Mouse (Mus musculus) mouse embryonic stem cell (cell line): ENCODE data around the gene Pih1d1.
"Not testable (repeated sequence)": the region's sequence is repeated elsewhere in the genome, so short reads cannot be mapped to it uniquely, and the experiment has no call there.

Experiments used
- in situ Hi-C, 2 experiments: fragments of 300-500 bp; cut with MboI; formaldehyde crosslinking; loops; 1 replicate in 1 of 2; 3 replicates in 1 of 2; pipeline ENCODE4 v1.14.3; 2019 to 2020; ENCODE audit warnings: low sequenced_read_pairs in 2 of 2, low pct_unique_long_range_greater_than_20kb in 1 of 2, mixed read lengths in 1 of 2; ENCODE audit not compliant: unreplicated experiment in 1 of 2

Gene Pih1d1

DNA sequence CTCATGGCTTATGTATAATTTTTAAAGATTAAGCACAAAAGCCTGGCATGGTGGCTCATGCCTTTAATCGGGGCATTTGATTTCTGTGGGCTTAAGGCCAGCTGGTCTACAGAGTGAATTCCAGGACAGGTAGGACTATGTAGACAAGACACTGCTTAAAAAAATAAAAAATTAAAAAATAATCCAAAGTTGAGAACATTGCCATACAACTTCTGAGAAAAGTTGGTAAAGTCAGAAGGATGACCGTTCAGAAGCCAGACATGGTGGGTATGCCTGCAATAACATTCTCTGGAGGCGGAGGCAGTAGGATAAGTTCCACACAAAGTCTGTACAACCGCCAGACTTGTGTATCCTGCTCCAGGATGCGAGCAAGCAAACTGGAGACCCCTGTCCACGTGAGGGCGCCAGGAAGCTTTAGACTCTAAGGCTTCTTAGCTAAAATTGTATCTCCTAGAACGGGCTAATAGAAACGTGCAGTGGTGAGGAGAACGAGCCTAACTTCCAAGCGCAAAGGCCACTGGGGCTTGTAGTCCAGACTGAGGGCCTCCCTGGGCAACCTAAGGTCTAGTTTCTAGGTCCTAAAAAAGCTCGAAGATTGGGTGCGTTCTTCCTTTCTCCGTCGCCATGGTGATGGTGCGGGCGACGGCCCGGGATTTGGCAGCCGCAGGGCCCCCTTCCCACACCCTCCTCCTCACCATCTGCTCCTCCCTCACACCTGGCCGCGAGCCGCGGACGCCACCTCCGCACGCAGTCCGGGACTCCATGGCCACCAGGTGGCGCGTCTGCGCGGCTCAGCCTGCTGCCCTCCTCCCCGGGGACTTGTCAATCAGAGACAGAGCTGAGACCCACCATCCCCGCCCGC, 7.7 kb downstream of the Pih1d1 start:
- in situ Hi-C loops: no loop called here

DNA sequence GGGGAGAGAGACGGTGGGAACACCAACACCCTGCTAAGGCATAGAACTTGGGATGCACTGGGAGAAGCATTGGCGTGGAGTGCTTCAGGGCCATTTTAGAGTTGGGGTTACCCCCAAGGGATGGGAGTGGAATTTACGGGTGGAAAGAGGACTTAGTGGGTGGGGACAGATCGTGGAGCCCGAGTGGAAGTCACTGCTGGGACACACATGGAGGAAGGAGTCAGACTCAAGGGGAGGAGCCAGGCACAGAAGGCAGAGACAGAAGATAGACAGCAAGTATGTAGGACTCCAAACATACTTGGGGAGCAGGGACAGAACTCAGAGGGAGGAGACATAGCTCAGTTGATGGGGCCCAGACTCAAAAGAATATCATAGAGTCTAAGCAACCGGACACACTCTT, 8.4 kb downstream of the Pih1d1 start:
- in situ Hi-C loops: no loop called here

- in situ Hi-C loops: no loop called here
Measured at GRCm38 (mm10) chr7:45162996-45163615, 9.0 kb downstream of the Pih1d1 start.

- in situ Hi-C loops: no loop called here
Measured at GRCm38 (mm10) chr7:45163735-45164490, 9.8 kb downstream of the Pih1d1 start, which contains the start of gene Slc17a7. TSS of gene Slc17a7 (plus strand) at chr7:45163949.

GRCm38 (mm10) chr7:45164833-45165232, 10.7 kb downstream of the Pih1d1 start:
- in situ Hi-C loops: no loop called here

DNA sequence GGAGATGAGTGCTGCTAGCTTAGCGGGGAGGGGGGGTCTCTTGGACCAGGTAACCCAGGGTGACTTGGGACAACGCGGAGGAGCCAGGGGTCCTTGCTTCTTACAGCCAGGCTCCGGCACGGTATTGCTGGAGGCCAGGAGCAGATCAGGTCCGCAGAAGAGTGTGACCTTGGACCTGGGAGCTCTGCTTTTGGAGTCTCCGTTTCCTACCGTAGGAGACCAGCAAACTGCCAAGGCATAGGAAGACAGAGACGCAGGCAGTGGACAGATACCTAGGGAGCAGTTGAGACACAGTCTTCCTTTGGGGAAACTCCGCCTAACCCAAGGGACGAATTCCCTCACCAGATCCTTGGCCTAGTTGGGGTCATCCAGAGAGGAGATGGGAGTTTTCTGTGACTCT, 11.6 kb downstream of the Pih1d1 start:
- in situ Hi-C loops: no loop called here

DNA sequence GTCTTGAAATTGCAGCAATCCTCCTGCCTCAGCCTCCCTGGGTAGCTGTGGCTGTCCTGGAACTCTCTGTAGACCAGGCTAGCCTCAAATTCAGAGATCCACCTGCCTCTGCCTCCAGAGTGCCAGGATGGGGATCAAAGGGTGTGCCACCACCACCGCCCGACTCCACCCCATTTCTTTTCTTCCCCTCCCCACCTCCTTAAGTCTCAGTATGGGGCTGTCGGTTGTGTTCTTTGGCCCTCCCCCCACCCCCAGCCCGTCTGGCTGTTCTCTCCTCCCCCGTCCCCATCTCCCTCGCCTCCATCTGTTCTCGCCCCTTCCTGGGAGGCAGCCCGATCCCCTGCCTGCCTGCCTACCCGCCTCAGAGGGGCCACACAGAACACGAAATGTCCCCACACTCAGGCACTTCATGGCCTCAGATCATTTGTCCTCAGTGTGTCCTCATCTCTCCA, 12.9 kb downstream of the Pih1d1 start:
- in situ Hi-C loops: no loop called here

DNA sequence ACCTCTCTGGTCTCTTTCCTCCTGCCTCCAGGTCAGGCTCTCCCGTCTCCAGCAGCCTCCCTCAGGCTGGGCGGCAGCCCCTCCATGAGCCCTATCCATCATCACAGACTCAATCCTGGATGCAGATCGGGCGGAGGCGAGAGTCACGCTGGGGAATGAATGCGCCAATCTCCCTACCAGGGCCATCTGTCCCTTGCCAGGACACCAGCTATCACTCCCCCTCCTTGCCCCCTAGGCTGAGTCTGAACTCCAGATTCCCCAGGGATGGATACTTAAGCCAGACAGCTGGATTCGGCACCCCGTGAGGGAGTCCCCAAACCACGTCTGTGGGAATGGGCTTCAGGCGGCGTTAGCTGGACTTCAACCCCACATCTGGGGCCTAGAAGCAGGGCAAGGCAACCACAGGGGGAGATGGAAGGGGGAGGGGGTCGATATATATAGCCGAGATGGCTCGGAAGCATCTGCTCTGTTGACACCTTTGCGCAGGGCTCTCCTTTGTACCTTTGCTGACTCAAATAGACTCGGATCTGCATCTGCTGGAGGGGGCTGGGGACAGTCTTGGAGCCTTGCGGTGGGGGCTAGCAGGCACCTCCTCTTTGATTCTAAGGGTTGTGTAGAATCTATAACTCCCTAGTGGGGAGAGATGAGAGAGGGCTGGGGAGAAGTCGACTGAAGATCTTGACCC, 13.8 kb downstream of the Pih1d1 start:
- in situ Hi-C loops: no loop called here

DNA sequence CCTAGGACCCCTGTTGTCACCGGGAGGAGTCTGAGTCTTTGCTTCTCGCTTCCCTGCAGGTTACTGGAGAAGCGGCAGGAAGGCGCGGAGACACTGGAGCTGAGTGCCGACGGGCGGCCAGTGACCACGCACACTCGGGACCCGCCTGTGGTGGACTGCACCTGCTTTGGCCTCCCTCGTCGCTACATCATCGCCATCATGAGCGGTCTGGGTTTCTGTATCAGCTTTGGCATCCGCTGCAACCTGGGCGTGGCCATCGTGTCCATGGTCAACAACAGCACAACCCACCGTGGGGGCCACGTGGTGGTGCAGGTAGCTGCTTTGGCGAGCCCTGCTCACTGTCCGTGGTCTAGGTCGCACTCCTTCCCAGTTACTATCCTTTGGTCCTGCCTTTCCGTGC, 14.6 kb downstream of the Pih1d1 start:
- in situ Hi-C loops: no loop called here

- in situ Hi-C loops: no loop called here
Measured at GRCm38 (mm10) chr7:45169495-45169894, 15.4 kb downstream of the Pih1d1 start.

DNA sequence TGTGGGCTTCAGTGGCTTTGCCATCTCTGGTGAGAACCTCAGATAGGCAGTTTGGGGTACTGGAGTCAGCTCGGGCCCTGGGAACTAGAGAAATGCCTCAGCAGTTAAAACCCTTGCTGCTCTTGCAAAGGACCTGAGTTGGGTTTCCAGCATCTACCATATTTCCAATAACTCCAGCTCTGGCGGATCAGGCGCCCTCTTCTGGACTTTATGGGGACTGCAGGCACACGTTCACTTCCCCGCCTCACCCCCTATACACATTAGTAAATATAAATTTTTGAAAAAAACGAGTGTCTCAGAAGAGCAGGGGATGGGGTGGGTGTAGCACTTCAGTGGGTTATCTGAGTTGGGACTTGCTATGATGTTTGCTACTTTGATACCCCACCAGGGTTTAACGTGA, 18.9 kb downstream of the Pih1d1 start:
- in situ Hi-C loops: no loop called here

DNA sequence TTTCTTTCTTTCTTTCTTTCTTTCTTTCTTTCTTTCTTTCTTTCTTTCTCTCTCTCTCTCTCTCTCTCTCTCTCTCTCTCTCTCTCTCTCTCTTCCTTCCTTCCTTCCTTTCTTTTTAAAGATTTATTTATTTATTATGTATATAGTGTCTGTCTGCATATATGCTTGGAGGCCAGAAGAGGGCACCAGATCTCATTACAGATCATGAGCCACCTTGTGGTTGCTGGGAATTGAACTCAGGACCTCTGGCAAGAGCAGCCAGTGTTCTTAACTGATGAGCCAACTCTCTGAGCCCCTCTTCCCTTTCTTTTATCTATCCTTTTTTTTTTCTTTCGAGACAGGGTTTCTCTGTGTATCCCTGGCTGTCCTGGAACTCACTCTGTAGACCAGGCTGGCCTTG, 19.7 kb downstream of the Pih1d1 start:
- in situ Hi-C loops: not testable (repeated sequence)

DNA sequence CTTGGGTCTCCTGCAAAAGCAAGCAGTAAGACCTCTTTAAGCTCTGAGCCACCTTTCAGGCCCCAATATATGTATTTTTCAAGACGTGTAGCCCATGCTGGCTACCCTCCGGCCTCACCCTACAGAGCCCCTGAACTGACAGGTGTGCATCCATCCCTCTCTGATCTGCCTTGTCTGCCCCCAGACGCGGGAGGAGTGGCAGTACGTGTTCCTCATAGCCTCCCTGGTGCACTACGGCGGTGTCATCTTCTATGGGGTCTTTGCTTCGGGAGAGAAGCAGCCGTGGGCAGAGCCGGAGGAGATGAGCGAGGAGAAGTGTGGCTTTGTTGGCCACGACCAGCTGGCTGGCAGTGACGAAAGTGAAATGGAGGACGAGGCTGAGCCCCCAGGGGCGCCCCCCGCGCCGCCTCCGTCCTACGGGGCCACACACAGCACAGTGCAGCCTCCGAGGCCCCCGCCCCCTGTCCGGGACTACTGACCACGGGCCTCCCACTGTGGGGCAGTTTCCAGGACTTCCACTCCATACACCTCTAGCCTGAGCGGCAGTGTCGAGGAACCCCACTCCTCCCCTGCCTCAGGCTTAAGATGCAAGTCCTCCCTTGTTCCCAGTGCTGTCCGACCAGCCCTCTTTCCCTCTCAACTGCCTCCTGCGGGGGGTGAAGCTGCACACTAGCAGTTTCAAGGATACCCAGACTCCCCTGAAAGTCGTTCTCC, 20.6 kb downstream of the Pih1d1 start:
- in situ Hi-C loops: no loop called here

- in situ Hi-C loops: no loop called here
Measured at GRCm38 (mm10) chr7:45175398-45175797, 21.3 kb downstream of the Pih1d1 start.

DNA sequence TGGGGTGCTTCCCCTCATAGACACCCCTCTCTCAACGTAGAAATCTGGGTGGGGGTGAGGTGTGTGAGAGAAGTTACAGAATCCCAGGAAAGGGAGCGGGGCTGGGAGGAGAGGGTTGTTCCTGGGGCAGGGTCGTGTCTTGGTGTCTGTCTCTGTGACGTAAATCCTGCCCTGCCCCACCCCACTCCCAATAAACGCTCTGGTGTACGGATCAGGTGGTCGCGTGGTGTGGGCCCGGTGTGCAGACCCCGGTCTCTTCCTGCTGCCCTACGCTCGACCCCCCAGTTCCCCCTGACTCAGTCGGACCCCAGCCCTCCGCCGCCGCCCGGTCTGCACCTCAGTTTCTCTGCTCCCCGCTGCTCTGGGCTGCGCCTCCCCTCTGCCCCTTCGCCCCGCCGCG, 21.8 kb downstream of the Pih1d1 start:
- in situ Hi-C loops: no loop called here

DNA sequence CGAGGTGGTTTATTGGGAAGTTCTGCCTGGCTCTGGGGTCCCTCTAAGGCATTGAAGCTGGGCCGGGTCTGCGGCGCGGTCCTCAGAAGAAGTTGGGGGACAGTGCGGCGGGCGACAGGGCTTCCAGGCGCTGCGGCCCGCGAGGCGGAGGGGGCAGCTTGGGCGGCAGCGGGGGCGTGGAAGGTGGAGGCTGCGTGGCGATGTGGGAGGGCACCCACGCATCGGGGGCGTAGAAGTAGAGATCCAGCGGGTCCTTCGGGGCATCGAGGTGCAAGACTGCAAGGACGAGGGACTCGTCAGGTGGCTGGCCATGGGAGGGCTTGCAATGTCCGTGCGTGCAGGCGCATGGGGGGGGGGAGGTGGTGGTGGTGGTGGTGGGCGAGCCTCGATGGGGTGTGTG, 22.3 kb downstream of the Pih1d1 start:
- in situ Hi-C loops: no loop called here

DNA sequence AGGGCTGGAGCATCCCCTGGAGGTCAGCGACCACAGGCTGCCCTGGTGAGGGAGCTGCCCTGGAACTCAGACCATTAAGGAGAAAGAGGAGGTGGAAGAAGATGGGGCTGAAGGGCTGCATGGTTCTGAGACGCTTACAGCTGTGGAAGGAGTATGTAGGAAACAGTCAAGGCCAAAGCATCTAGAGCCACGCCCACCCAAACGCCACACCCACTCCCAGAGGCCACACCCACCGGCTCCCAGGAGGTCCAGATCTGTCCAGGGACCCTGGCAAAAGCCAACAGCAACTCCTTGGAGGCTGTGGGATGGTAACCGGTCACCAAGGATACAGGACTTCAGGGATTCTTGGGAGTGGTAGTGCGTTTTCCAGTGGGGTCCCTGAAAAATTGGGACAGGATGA, 24.4 kb downstream of the Pih1d1 start:
- in situ Hi-C loops: no loop called here

DNA sequence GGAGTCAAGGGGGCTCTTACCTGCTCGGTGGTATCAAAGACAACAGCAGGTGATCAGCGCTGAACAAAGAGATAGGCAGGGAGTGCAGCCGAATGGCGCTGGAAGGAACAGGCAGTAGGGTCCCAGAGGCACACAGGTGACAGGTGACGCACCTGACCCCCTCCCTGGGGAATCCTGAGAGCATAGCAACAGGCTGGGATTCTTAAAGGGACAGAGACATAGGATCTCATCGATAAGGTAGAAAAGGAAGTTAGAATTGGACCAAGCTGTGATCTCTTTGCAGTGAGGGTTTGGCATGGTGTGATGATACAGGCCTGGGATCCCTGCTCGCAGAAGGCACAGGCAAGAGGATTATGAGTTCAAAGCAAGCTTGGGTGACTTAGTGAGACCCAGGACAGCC, 25.4 kb downstream of the Pih1d1 start, which contains the start of gene Gfy:
Gene Gfy (minus strand): TSS at position 101 of the 400 bp plus-strand sequence.
- in situ Hi-C loops: no loop called here
